Mouse (Mus musculus) frontal cortex, postnatal 36 days (tissue): ENCODE measurements around the gene Camta1.
"Not testable (repeated sequence)": the region's sequence is repeated elsewhere in the genome, so short reads cannot be mapped to it uniquely, and the experiment has no call there.

ENCODE experiments used
- DNase-seq, 2 experiments: peaks; one replicate each; pipeline ENCODE4 v3.0.0; 2022; ENCODE audit warnings: low spot score in 2 of 2

Gene Camta1

GRCm38 (mm10) chr4:150933503-150933902 is 928.2 kb downstream of the Camta1 start:
- no peak for DNase-seq

GRCm38 (mm10) chr4:150927789-150928188 is 933.9 kb downstream of the Camta1 start:
- DNase-seq = no peak

- no peak for DNase-seq
These were observed 934.6 kb downstream of the Camta1 start for GRCm38 (mm10) chr4:150926924-150927705.

GRCm38 (mm10) chr4:150925923-150926322 is 935.8 kb downstream of the Camta1 start:
- no peak for DNase-seq

GRCm38 (mm10) chr4:150924936-150925335 is 936.7 kb downstream of the Camta1 start:
- DNase-seq = no peak

GRCm38 (mm10) chr4:150924308-150924707 is 937.4 kb downstream of the Camta1 start:
- no peak for DNase-seq

GRCm38 (mm10) chr4:150921206-150921605 is 940.5 kb downstream of the Camta1 start:
- DNase-seq = no peak

- no peak for DNase-seq
These were observed 944.2 kb downstream of the Camta1 start for GRCm38 (mm10) chr4:150917336-150918027.

- DNase-seq = peak; percentile 50 to 58
These were observed 946.3 kb downstream of the Camta1 start for GRCm38 (mm10) chr4:150915181-150915906.

GRCm38 (mm10) chr4:150914290-150914733 is 947.4 kb downstream of the Camta1 start, which contains the start of the genes Park7 and Tnfrsf9:
Gene Park7 (minus strand): TSS chr4:150914437.
Gene Tnfrsf9 (plus strand): TSS chr4:150914562.
- peak; percentile 94 to 97 for DNase-seq

- no peak for DNase-seq
These were observed 947.9 kb downstream of the Camta1 start for GRCm38 (mm10) chr4:150913743-150914142.

GRCm38 (mm10) chr4:150910164-150910951 is 951.3 kb downstream of the Camta1 start:
- DNase-seq = no peak

- peak; percentile 97 to 99 for DNase-seq
These were observed 952.1 kb downstream of the Camta1 start for GRCm38 (mm10) chr4:150909451-150910156.

- not testable (repeated sequence) for DNase-seq
These were observed 953.2 kb downstream of the Camta1 start for GRCm38 (mm10) chr4:150908512-150908911.

- no peak for DNase-seq
These were observed 954.6 kb downstream of the Camta1 start for GRCm38 (mm10) chr4:150907099-150907498.

- no peak for DNase-seq
These were observed 958.5 kb downstream of the Camta1 start for GRCm38 (mm10) chr4:150903091-150903742.

- DNase-seq = no peak
These were observed 959.6 kb downstream of the Camta1 start for GRCm38 (mm10) chr4:150902062-150902461.

GRCm38 (mm10) chr4:150901651-150902050 is 960.0 kb downstream of the Camta1 start:
- DNase-seq = peak; percentile 72 to 76

- no peak for DNase-seq
These were observed 961.2 kb downstream of the Camta1 start for GRCm38 (mm10) chr4:150900486-150900885.

- peak; percentile 46 to 60 for DNase-seq
These were observed 962.8 kb downstream of the Camta1 start for GRCm38 (mm10) chr4:150898716-150899365.
